Mouse (Mus musculus): Measurements from ENCODE around the gene Krtap31-2. TPM values are rescaled to one million over a fixed set of nuclear protein-coding genes. Genes with fewer than 3 reads are reported as not detected.

Gene Krtap31-2
- polyA plus RNA-seq (2012; rRNA removed) = not detected in 2 replicates

GRCm38 (mm10) chr11:99935991-99936390 is at the start of gene Krtap31-2:
Gene Krtap31-2 (plus strand): TSS chr11:99936291.

GRCm38 (mm10) chr11:99907620-99908019 is 28.5 kb upstream of the Krtap31-2 start, which contains the start of gene Krtap31-1:
Gene Krtap31-1 (plus strand): TSS chr11:99907920.

DNA sequence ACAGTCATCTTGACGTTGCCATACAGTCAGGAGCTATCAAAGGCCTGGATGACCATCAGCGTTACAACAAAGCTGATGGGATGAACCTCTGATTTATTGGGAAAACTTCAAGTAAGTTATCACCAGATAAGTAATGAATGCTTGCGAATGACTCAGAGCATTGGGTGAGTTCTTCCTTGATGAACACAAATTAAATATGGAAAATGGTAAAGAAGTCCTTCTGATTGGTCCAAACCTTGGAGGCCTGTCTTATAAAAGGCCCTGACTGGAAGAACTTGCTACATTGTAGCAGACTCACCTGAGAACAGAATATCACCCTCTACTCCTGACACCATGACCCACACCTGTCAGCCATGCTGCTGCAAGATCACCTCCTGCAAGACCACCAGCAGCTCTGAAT is 21.6 kb upstream of the Krtap31-2 start, which contains the start of gene Gm11565:
Gm11565 (plus strand) TSS at position 301 of the 400 bp plus-strand sequence.

GRCm38 (mm10) chr11:99948175-99948574 is 12.1 kb downstream of the Krtap31-2 start, which contains the start of gene Krtap9-5:
Gene Krtap9-5 (plus strand): TSS chr11:99948475.

GRCm38 (mm10) chr11:99978953-99979352 is 42.9 kb downstream of the Krtap31-2 start, which contains the start of gene Krtap29-1:
Gene Krtap29-1 (minus strand): TSS chr11:99979053.

GRCm38 (mm10) chr11:99986180-99986647 is 50.1 kb downstream of the Krtap31-2 start, which contains the start of gene Krtap16-1:
Gene Krtap16-1 (minus strand): TSS chr11:99986597.

Other genes with a start within 250 kb of the Krtap31-2 start
- gene Gm14190, start 245.6 kb upstream of the Krtap31-2 start, polyA plus RNA-seq (2012; rRNA removed) = not detected in 2 replicates
- gene Gm14180, start 202.0 kb upstream of the Krtap31-2 start, polyA plus RNA-seq (2012; rRNA removed) = not detected in 2 replicates
- not detected in 2 replicates for gene Gm11595, start 163.4 kb upstream of the Krtap31-2 start, polyA plus RNA-seq (2012; rRNA removed)
- not detected in 2 replicates for gene Krtap4-8, start 155.6 kb upstream of the Krtap31-2 start, polyA plus RNA-seq (2012; rRNA removed)
- gene Krtap4-9, start 151.1 kb upstream of the Krtap31-2 start, polyA plus RNA-seq (2012; rRNA removed) = not detected in 2 replicates
- gene Gm11596, start 142.8 kb upstream of the Krtap31-2 start, polyA plus RNA-seq (2012; rRNA removed) = not detected in 2 replicates
- gene Gm11569, start 137.4 kb upstream of the Krtap31-2 start, polyA plus RNA-seq (2012; rRNA removed) = not detected in 2 replicates
- gene Gm11554, start 131.8 kb upstream of the Krtap31-2 start, polyA plus RNA-seq (2012; rRNA removed) = not detected in 2 replicates
- gene Krtap4-13, start 126.4 kb upstream of the Krtap31-2 start, polyA plus RNA-seq (2012; rRNA removed) = not detected in 2 replicates
- not detected in 2 replicates for gene Gm11564, start 120.6 kb upstream of the Krtap31-2 start, polyA plus RNA-seq (2012; rRNA removed)
- not detected in 2 replicates for gene 2300003K06Rik, start 98.2 kb upstream of the Krtap31-2 start, polyA plus RNA-seq (2012; rRNA removed)
- gene Krtap4-16, start 84.7 kb upstream of the Krtap31-2 start, polyA plus RNA-seq (2012; rRNA removed) = not detected in 2 replicates
- not detected in 2 replicates for gene Gm11568, start 78.4 kb upstream of the Krtap31-2 start, polyA plus RNA-seq (2012; rRNA removed)
- gene Gm11559, start 71.8 kb upstream of the Krtap31-2 start, polyA plus RNA-seq (2012; rRNA removed) = not detected in 2 replicates
- gene Krtap9-1, start 62.9 kb upstream of the Krtap31-2 start, polyA plus RNA-seq (2012; rRNA removed) = not detected in 2 replicates
- gene Gm11567, start 57.1 kb upstream of the Krtap31-2 start, polyA plus RNA-seq (2012; rRNA removed) = not detected in 2 replicates
- not detected in 2 replicates for gene Krtap31-1, start 28.4 kb upstream of the Krtap31-2 start, polyA plus RNA-seq (2012; rRNA removed)
- gene Gm11565, start 21.5 kb upstream of the Krtap31-2 start, polyA plus RNA-seq (2012; rRNA removed) = not detected in 2 replicates
- gene Krtap9-5, start 12.2 kb downstream of the Krtap31-2 start, polyA plus RNA-seq (2012; rRNA removed) = not detected in 2 replicates
- gene Krtap29-1, start 42.8 kb downstream of the Krtap31-2 start, polyA plus RNA-seq (2012; rRNA removed) = not detected in 2 replicates
- not detected in 2 replicates for gene Krtap16-1, start 50.3 kb downstream of the Krtap31-2 start, polyA plus RNA-seq (2012; rRNA removed)
- not detected in 2 replicates for gene Krtap17-1, start 57.7 kb downstream of the Krtap31-2 start, polyA plus RNA-seq (2012; rRNA removed)
- not detected in 2 replicates for gene Krt33a, start 79.9 kb downstream of the Krtap31-2 start, polyA plus RNA-seq (2012; rRNA removed)
- gene Krt33b, start 93.6 kb downstream of the Krtap31-2 start, polyA plus RNA-seq (2012; rRNA removed) = not detected in 2 replicates
- not detected in 2 replicates for gene Krt34, start 105.3 kb downstream of the Krtap31-2 start, polyA plus RNA-seq (2012; rRNA removed)
- not detected in 2 replicates for gene Krt31, start 114.3 kb downstream of the Krtap31-2 start, polyA plus RNA-seq (2012; rRNA removed)
- not detected in 2 replicates for gene Krt32, start 151.9 kb downstream of the Krtap31-2 start, polyA plus RNA-seq (2012; rRNA removed)
- gene Krt35, start 159.9 kb downstream of the Krtap31-2 start, polyA plus RNA-seq (2012; rRNA removed) = not detected in 2 replicates
- gene Krt36, start 169.3 kb downstream of the Krtap31-2 start, polyA plus RNA-seq (2012; rRNA removed) = not detected in 2 replicates
- not detected in 2 replicates for gene Krt13, start 185.3 kb downstream of the Krtap31-2 start, polyA plus RNA-seq (2012; rRNA removed)
- 0.02 TPM in 1 of 2 replicates, not detected in the other for gene Krt15, start 199.6 kb downstream of the Krtap31-2 start, polyA plus RNA-seq (2012; rRNA removed)
- 7.7 and 10.3 TPM in 2 replicates for gene Krt19, start 212.4 kb downstream of the Krtap31-2 start, polyA plus RNA-seq (2012; rRNA removed)